Mouse (Mus musculus) hindbrain, embryonic 10.5 days (tissue): ENCODE results near the gene 5730455P16Rik. TPM values are rescaled to one million over a fixed set of nuclear protein-coding genes. Genes with fewer than 3 reads are reported as not detected.

ENCODE experiments used
- DNase-seq: peaks from one replicate; pipeline ENCODE4 v3.0.0-alpha.2; 2017; ENCODE audit warnings: low spot score
- H3K27ac ChIP-seq: fragments of 300-500 bp; sonication (generic); 2 replicates; pipeline ENCODE4 v1.5.1; 2016; ENCODE audit warnings: mild to moderate bottlenecking, moderate library complexity
- H3K27me3 ChIP-seq: fragments of 300-500 bp; sonication (generic); 2 replicates; pipeline ENCODE4 v1.6.1; 2016; ENCODE audit warnings: mild to moderate bottlenecking; ENCODE audit not compliant: poor library complexity, insufficient read depth, severe bottlenecking
- H3K36me3 ChIP-seq: fragments of 300-500 bp; sonication (generic); 2 replicates; pipeline ENCODE4 v1.6.1; 2016; ENCODE audit warnings: mild to moderate bottlenecking, moderate library complexity
- H3K4me1 ChIP-seq: fragments of 300-500 bp; sonication (generic); replicated peaks from 2 replicates; pipeline ENCODE4 v1.6.1; 2016; ENCODE audit warnings: mild to moderate bottlenecking
- H3K4me3 ChIP-seq: fragments of 300-500 bp; sonication (generic); 2 replicates; pipeline ENCODE4 v1.5.1; 2016; ENCODE audit warnings: mild to moderate bottlenecking, moderate library complexity
- H3K9me3 ChIP-seq: fragments of 300-500 bp; sonication (generic); 2 replicates; pipeline ENCODE4 v1.6.1; 2016; ENCODE audit warnings: mild to moderate bottlenecking, moderate library complexity
- WGBS: fragments of 180-500 bp; shearing (Covaris S2); methylation state at CpG from one replicate; pipeline ENCODE4 v1.1.7; 2016; 5-methylcytosine and 5-hydroxymethylcytosine counted together
- polyA plus RNA-seq: library from polyadenylated mRNA; unstranded; fragments of >200 nt; fragmentation: Nextera tagmentation; extraction: Ambion mirVana; gene quantifications from 2 replicates; pipeline ENCODE4 v1.2.1, GENCODE M21; 2016

5730455P16Rik gene
- polyA plus RNA-seq, 1 experiment from 2014 or later = 19.4 TPM

DNA sequence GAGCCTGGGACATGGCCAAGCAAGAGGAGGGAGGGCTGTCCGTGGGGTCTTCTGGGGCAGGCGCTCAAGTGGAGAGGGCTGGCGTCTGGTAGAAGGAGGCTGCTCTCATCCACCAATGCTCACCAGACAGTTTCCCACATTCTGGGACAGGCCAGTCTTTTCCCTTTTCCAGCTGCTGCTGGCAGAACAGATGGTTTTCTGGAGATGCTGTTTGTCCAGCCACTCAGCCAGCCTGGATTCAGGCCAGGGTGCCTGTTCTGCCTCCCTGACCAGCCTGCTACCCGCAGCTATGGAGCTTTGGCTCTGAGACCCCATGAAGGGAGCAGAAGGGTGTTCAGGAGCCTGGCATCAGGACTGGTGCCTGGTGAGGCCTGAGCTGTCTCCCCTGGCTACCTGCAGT is 66.6 kb downstream of the 5730455P16Rik start:
- no peak overlapping the region for H3K4me3 ChIP-seq
- WGBS = 62% methylated on average over 4 of the region's 4 CpGs
- H3K4me1 ChIP-seq = peaks cover 76% of the 10 kb centered on the region
- H3K27me3 ChIP-seq = no peaks in the 10 kb centered on the region
- peak overlapping the region; percentile 79 for H3K27ac ChIP-seq
- H3K9me3 ChIP-seq = no peaks in the 10 kb centered on the region
- DNase-seq = no peak
- H3K36me3 ChIP-seq = no peaks in the 10 kb centered on the region

Other genes starting within 250 kb of the 5730455P16Rik start
- 33.6 and 34.7 TPM in 2 replicates for gene Tefm, start 235.9 kb downstream of the 5730455P16Rik start, polyA plus RNA-seq
- 0.81 and 2.0 TPM in 2 replicates for gene Adap2, start 223.9 kb downstream of the 5730455P16Rik start, polyA plus RNA-seq
- 5.0 and 5.2 TPM in 2 replicates for gene Rnf135, start 194.2 kb downstream of the 5730455P16Rik start, polyA plus RNA-seq
- gene Rhot1, start 169.0 kb downstream of the 5730455P16Rik start, polyA plus RNA-seq = 56.0 and 56.1 TPM in 2 replicates
- 10.2 and 18.0 TPM in 2 replicates for gene Rhbdl3, start 77.1 kb downstream of the 5730455P16Rik start, polyA plus RNA-seq
- 244 and 296 TPM in 2 replicates for gene Zfp207, start 5.2 kb upstream of the 5730455P16Rik start, polyA plus RNA-seq
- gene Psmd11, start 50.6 kb upstream of the 5730455P16Rik start, polyA plus RNA-seq = 344 and 387 TPM in 2 replicates
- 7.0 and 18.0 TPM in 2 replicates for gene Cdk5r1, start 99.0 kb upstream of the 5730455P16Rik start, polyA plus RNA-seq